Mouse (Mus musculus) liver, embryonic 14.5 days (tissue): ENCODE measurements around the gene Strip2.

ENCODE experiments used
- CTCF ChIP-seq: IDR thresholded peaks from 2 replicates; pipeline ENCODE4 v1.5.1; 2016; ENCODE audit warnings: antibody characterized with exemption, low read depth, control low read depth
- EP300 ChIP-seq: IDR thresholded peaks from 2 replicates; pipeline ENCODE4 v1.6.1; 2016; ENCODE audit warnings: antibody characterized with exemption, low read depth

GRCm38 (mm10) chr6:29987246-29987645 is 70.4 kb downstream of the Strip2 start:
- TF ChIP-seq EP300 (no peak), CTCF (no peak)
